Mouse (Mus musculus) cerebellum, adult 2 months (tissue): ENCODE measurements around the gene Snapc3. TPM values are rescaled to one million over a fixed set of nuclear protein-coding genes. Genes with fewer than 3 reads are reported as not detected.

Source experiments
- DNase-seq, 2 experiments: peaks; one replicate each; pipeline ENCODE4 v3.0.0; 2021
- H3K27ac ChIP-seq: fragments of 200-500 bp; 2 replicates; pipeline ENCODE4 v1.5.1; 2012; ENCODE audit warnings: low read length, control low read depth, inconsistent platforms; ENCODE audit not compliant: insufficient read depth
- H3K27me3 ChIP-seq: fragments of 200-500 bp; 2 replicates; pipeline ENCODE4 v1.6.1; 2012; ENCODE audit warnings: inconsistent platforms, mild to moderate bottlenecking, low read length, moderate library complexity; ENCODE audit not compliant: control insufficient read depth, insufficient read depth
- H3K4me1 ChIP-seq: fragments of 200-500 bp; 2 replicates; pipeline ENCODE4 v1.6.1; 2011; ENCODE audit warnings: low read length; ENCODE audit not compliant: control insufficient read depth, insufficient read depth
- H3K4me3 ChIP-seq: fragments of 200-500 bp; replicated peaks from 2 replicates; pipeline ENCODE3; 2011; ENCODE audit warnings: mild to moderate bottlenecking, low read depth, low read length, control low read depth; ENCODE audit not compliant: insufficient read depth
- CTCF ChIP-seq: fragments of 200-500 bp; IDR thresholded peaks from 2 replicates; pipeline ENCODE4 v1.5.1; 2011; ENCODE audit warnings: low read depth, mild to moderate bottlenecking, control low read depth, low read length, moderate library complexity, borderline replicate concordance; ENCODE audit not compliant: insufficient read depth
- POLR2A ChIP-seq: fragments of 200-500 bp; IDR thresholded peaks from 2 replicates; pipeline ENCODE4 v1.6.1; 2011; ENCODE audit warnings: low read length, control low read depth, borderline replicate concordance; ENCODE audit not compliant: insufficient read depth
- WGBS: fragments of 180-500 bp; shearing (Covaris S2); methylation state at CpG from one replicate; pipeline ENCODE4 v1.1.7; 2018; 5-methylcytosine and 5-hydroxymethylcytosine counted together
- polyA plus RNA-seq: library from polyadenylated mRNA; depleted of rRNA; stranded (reverse); fragments of >200 nt; gene quantifications from 2 replicates; pipeline ENCODE4 v1.2.3, GENCODE M21; 2012

Gene Snapc3
- polyA plus RNA-seq, 1 experiment, result 36.6 TPM

DNA sequence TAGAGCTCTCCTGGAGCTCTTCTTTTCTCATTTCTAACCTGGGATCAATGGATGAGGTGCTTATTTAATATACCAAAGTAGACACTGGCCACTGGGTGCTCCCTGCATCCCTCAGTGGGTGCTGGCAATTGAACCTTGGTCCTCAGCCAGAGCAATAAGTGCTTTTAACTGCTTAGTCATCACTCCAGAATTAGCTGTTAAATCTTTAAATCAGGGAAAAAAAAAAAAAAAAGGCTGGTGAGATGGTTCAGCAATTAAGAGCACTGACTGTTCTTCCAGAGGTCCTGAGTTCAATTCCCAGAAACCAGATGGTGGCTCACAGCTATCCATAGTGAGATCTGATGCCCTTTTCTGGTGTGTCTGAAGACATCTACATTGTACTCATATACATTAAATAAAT, 15.8 kb upstream of the Snapc3 start:
- no peak for DNase-seq
- TF ChIP-seq POLR2A, result no peak
- TF ChIP-seq CTCF, result no peak
- no peak overlapping the region for H3K4me3 ChIP-seq
- no peaks in the 10 kb centered on the region for H3K4me1 ChIP-seq
- H3K27ac ChIP-seq, result no peak overlapping the region
- no peaks in the 10 kb centered on the region for H3K27me3 ChIP-seq

DNA sequence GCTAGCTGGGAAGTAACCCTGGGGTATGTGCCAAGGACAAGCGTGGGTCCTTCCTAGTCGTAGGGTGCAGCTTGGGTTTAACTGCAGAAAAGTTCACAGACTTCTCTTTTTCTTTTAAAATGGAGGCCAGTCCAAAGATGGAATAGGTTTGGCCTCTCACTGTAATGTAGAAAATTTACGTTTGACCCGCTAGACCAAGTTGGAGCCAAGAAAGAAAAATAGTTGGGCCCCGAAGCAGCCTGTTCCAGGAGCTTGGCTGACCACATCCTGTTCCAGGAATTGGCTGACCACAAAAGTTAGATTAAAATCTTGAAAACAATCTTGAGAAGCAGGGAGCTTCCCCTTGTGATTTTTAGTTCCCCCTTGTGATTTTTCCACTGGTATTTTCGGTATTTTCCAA, 9.8 kb upstream of the Snapc3 start:
- Histone ChIP-seq H3K27me3 (no peaks in the 10 kb centered on the region), H3K4me1 (no peaks in the 10 kb centered on the region), H3K4me3 (no peak overlapping the region), H3K27ac (no peak overlapping the region)
- TF ChIP-seq POLR2A, result no peak
- no peak for TF ChIP-seq CTCF
- whole genome bisulfite sequencing, result 93% methylated on average over 6 of the region's 6 CpGs
- DNase-seq, result no peak

GRCm38 (mm10) chr4:83409867-83410505, 7.5 kb upstream of the Snapc3 start:
- WGBS, result 93% methylated on average over 4 of the region's 4 CpGs
- Histone ChIP-seq H3K27me3 (no peaks in the 10 kb centered on the region), H3K4me1 (no peaks in the 10 kb centered on the region), H3K4me3 (no peak overlapping the region), H3K27ac (no peak overlapping the region)
- no peak for TF ChIP-seq CTCF
- no peak for TF ChIP-seq POLR2A
- DNase-seq, result no peak

DNA sequence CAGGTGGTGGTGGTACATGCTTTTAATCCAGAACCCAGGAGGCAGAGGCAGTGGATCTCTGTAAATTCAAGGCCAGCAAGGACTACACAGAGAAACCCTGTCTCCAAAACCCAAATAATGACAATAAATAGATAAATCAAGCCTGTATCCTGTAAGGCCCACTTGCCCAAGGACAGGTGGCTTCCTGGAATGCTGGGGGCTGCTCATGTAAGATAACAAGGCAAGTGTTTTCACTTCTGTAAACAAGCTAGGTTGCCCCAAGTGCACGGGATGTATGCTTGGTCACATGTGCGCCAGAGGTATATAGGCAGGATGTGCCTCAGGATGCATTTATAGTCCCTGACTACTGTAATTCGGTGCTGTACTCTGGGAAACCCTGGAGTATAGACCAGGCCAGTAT, 5.5 kb upstream of the Snapc3 start:
- no peaks in the 10 kb centered on the region for H3K4me1 ChIP-seq
- H3K4me3 ChIP-seq, result no peak overlapping the region
- DNase-seq, result no peak
- TF ChIP-seq POLR2A (no peak), CTCF (no peak)
- no peak overlapping the region for H3K27ac ChIP-seq
- no peaks in the 10 kb centered on the region for H3K27me3 ChIP-seq
- 87% methylated on average over 3 of the region's 3 CpGs for WGBS

GRCm38 (mm10) chr4:83414241-83414824, 3.2 kb upstream of the Snapc3 start:
- H3K27ac ChIP-seq, result no peak overlapping the region
- TF ChIP-seq POLR2A (no peak), CTCF (no peak)
- 86% methylated on average over 5 of the region's 5 CpGs for WGBS

DNA sequence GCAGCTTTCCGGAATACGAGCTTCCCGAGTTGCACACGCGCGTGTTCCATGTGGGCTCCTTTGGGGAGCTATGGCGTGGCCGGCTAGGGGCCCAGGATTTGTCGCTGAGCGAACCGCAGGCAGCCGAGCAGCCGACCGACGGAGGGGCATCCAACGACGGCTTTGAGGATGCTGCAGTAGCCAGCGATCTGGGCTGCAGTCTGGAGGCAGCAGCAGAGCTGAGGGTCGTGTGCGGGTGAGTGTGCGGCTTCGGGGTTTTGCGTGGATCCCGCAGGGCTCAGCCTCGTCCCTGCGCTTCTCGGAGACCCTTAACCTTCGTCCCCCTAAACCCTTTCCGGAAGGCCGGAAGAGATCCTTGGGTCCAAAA, 279 bp downstream of the Snapc3 start:
- no peak for DNase-seq
- 0% methylated on average over 30 of the region's 30 CpGs for WGBS
- peak overlapping the region; percentile 6 for H3K27ac ChIP-seq

More at GRCm38 (mm10) chr4:83414241-83414824, 3.2 kb upstream of the Snapc3 start:
- H3K27me3 ChIP-seq, result no peaks in the 10 kb centered on the region
- H3K4me3 ChIP-seq, result no peak overlapping the region
- H3K4me1 ChIP-seq, result no peaks in the 10 kb centered on the region
- DNase-seq, result no peak

DNA sequence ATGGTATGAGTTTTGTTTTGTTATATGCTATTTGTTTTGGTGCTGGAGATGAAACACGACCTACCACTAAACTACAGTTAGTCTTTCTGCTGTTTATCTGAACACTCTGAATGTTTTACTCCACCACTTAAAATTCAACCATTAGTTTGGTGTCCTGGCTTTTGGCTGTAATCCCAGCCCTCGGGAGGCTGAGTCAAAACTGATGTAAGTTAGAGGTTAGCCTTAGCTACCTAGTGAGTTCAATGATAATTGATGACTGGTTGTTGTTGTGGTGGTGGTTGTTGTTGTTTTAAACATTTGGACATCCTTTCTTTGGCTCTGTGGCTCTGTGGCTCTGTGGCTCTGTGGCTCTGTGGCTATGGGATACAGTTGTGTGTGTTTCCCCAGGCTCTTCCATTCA, 1.3 kb downstream of the Snapc3 start:
- TF ChIP-seq POLR2A (no peak), CTCF (no peak)
- H3K4me1 ChIP-seq, result peaks cover 10% of the 10 kb centered on the region; the same call in 1 of the 2 replicates
- H3K27me3 ChIP-seq, result no peaks in the 10 kb centered on the region
- 46% methylated on average over 2 of the region's 2 CpGs for WGBS
- no peak overlapping the region for H3K27ac ChIP-seq
- peak overlapping the region; percentile 69 for H3K4me3 ChIP-seq
- DNase-seq, result no peak

More for the DNA sequence above, 279 bp downstream of the Snapc3 start:
- TF ChIP-seq POLR2A (no peak), CTCF (no peak)
- Histone ChIP-seq H3K4me1 (peaks cover under 1% of the 10 kb centered on the region; the same call in 1 of the 2 replicates), H3K27me3 (no peaks in the 10 kb centered on the region), H3K4me3 (peak overlapping the region; percentile 69)

GRCm38 (mm10) chr4:83423641-83424040, 6.1 kb downstream of the Snapc3 start:
- Histone ChIP-seq H3K4me3 (no peak overlapping the region), H3K27ac (peak overlapping the region; percentile 41), H3K27me3 (no peaks in the 10 kb centered on the region), H3K4me1 (peaks cover 12% of the 10 kb centered on the region; the same call in 1 of the 2 replicates)
- DNase-seq, result peak; percentile 48 to 63
- TF ChIP-seq CTCF, result no peak
- TF ChIP-seq POLR2A, result no peak
- WGBS, result 34% methylated on average over 6 of the region's 6 CpGs
